Mouse (Mus musculus): ENCODE measurements around the gene Dmd.

DNA sequence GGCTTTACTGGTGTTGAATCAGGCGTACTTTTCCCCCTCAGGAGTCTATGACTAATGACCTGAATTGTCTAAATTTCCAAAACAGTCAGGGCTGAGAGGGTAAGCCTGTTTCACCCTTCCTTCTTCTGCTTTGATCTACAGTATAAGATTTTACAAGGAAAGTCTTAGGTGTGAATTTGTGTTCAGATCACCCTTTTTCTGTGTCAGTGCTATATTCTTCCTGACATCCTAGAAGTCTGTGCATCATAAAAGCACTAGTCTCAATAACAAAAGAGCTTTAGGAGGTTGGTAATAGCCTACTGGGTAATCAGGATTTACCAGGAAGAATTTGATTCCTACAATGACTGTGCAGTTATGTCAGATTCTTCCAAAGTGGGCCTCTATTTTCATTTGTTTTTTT is 101.5 kb downstream of the Dmd start:
- TF ChIP-seq CTCF (IDR thresholded peaks at IDR 0.05; ENCODE audit: low read depth) (no peak), EP300 (IDR thresholded peaks at IDR 0.05; ENCODE audit: low read depth) (no peak)
